In the genomic region with DNA sequence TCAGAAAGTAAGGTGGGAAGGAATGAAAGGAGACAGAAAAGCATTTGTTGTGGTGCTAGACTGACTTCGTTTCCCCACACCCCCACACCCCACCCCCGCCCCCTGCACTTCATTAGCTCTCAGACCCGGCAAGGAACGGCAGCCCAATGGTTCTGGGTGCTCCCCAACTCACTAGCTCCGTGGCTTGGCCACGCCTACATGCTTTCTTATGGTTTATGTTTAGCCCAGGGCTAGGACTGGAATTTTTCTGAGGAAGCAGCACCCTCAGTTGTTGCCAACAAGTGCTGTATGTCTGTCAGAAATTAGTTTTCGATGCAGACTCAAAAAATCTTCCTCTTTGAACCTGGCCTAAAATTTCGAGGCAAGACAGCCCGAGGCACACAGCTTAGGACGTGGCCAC, we compare ENCODE assay signal across 27 mouse cellular contexts. TPM values are rescaled to one million over a fixed set of nuclear protein-coding genes. Genes with fewer than 3 reads are reported as not detected.
DNase-seq lines count a peak whose midpoint lies in the region; ATAC-seq and TF ChIP-seq lines count a peak whose summit lies in the region.
"Had no signal": no experiment of that assay in that cellular context is flagged by ENCODE, and none has a peak within 500 bp of the region (broad histone marks: within the 10 kb centered on the region; RNA-seq: fewer than 3 reads in every experiment).

No protein-coding gene starts in this region.

- H3K4me1 ChIP-seq in stomach, postnatal 0 days (replicated peaks; ENCODE audit: control insufficient read depth, insufficient read depth) = no peaks in the 10 kb centered on the region
- H3K4me1 ChIP-seq: midbrain, embryonic 15.5 days; neural tube, embryonic 15.5 days had no signal

- H3K9ac ChIP-seq in stomach, postnatal 0 days (ENCODE audit: low read length) = no peak overlapping the region
- H3K9ac ChIP-seq: forebrain, embryonic 15.5 days; hindbrain, embryonic 15.5 days; intestine, embryonic 15.5 days; limb, embryonic 12.5 days; liver, embryonic 12.5 days; midbrain, embryonic 15.5 days; neural tube, embryonic 15.5 days; stomach, embryonic 15.5 days had no signal

- no peak for TF ChIP-seq EP300 in stomach, postnatal 0 days (optimal IDR thresholded peaks at IDR 0.05)

- H3K27ac ChIP-seq in layer of hippocampus, adult 2 months = peak overlapping the region; percentile 79
- H3K27ac ChIP-seq in stomach, postnatal 0 days (replicated peaks) = no peak overlapping the region
- H3K27ac ChIP-seq: forebrain, embryonic 15.5 days; heart, adult 2 months; hindbrain, embryonic 15.5 days; intestine, embryonic 15.5 days; limb, embryonic 12.5 days; liver, embryonic 12.5 days; midbrain, embryonic 15.5 days; neural tube, embryonic 15.5 days; stomach, embryonic 15.5 days had no signal

- ATAC-seq in stomach, postnatal 0 days (ENCODE audit: low FRiP score, low TSS enrichment) = no peak
- ATAC-seq: activated CD4-positive, CD25-positive, alpha-beta regulatory T cell, adult 4 months; forebrain, embryonic 15.5 days; intestine, embryonic 15.5 days; liver, embryonic 12.5 days; midbrain, embryonic 15.5 days; Patski had no signal

- H3K9me3 ChIP-seq in stomach, postnatal 0 days (ENCODE audit: control insufficient read depth, low read length) = no peaks in the 10 kb centered on the region
- H3K9me3 ChIP-seq: forebrain, embryonic 15.5 days; hindbrain, embryonic 15.5 days; intestine, embryonic 15.5 days; liver, embryonic 12.5 days; midbrain, embryonic 15.5 days; neural tube, embryonic 15.5 days; stomach, embryonic 15.5 days had no signal

- no peaks in the 10 kb centered on the region for H3K27me3 ChIP-seq in stomach, postnatal 0 days (ENCODE audit: control insufficient read depth, insufficient read depth, low read length)
- H3K27me3 ChIP-seq: forebrain, embryonic 15.5 days; hindbrain, embryonic 15.5 days; intestine, embryonic 15.5 days; limb, embryonic 12.5 days; liver, embryonic 12.5 days; midbrain, embryonic 15.5 days; neural tube, embryonic 15.5 days; Patski; stomach, embryonic 15.5 days had no signal

- no peak overlapping the region for H3K4me2 ChIP-seq in stomach, postnatal 0 days (replicated peaks; ENCODE audit: low read depth)
- H3K4me2 ChIP-seq: forebrain, embryonic 15.5 days; hindbrain, embryonic 15.5 days; intestine, embryonic 15.5 days; limb, embryonic 12.5 days; liver, embryonic 12.5 days; midbrain, embryonic 15.5 days; neural tube, embryonic 15.5 days; stomach, embryonic 15.5 days had no signal

- 33% methylated on average over 10 of the region's 10 CpGs for WGBS in stomach, postnatal 0 days

- no peak for DNase-seq in layer of hippocampus, adult 2 months (ENCODE audit: low spot score in 2 of 2)
- DNase-seq in layer of hippocampus, postnatal 14 days (ENCODE audit: low spot score in 2 of 2) = no peak
- DNase-seq in right cerebral cortex, adult 18-20 months = peak; percentile 44
- no peak for DNase-seq in right cerebral cortex, postnatal 14 days
- DNase-seq in kidney, adult 9 months = peak; percentile 62
- DNase-seq in stomach, postnatal 0 days (ENCODE audit: low spot score) = peak; percentile 16
- DNase-seq in retina, postnatal 1 day = no peak
- DNase-seq in frontal cortex, adult 2 months (ENCODE audit: extremely low spot score in 1 of 2, low spot score in 1 of 2) = no peak
- DNase-seq: adrenal gland, postnatal 25 days; heart, postnatal 4 days; lung, postnatal 36 days; thymus, adult 2 months had no signal

- no peaks in the 10 kb centered on the region for H3K36me3 ChIP-seq in stomach, postnatal 0 days (ENCODE audit: control insufficient read depth, insufficient read depth, low read length)
- H3K36me3 ChIP-seq: forebrain, embryonic 15.5 days; hindbrain, embryonic 15.5 days; intestine, embryonic 15.5 days; limb, embryonic 12.5 days; liver, embryonic 12.5 days; midbrain, embryonic 15.5 days; neural tube, embryonic 15.5 days; stomach, embryonic 15.5 days had no signal

- no peak for TF ChIP-seq CTCF in layer of hippocampus, adult 2 months (conservative IDR thresholded peaks at IDR 0.05)
- TF ChIP-seq CTCF in stomach, postnatal 0 days (IDR thresholded peaks at IDR 0.05; ENCODE audit: low read depth) = no peak

- H3K4me3 ChIP-seq in layer of hippocampus, adult 2 months = no peak overlapping the region
- H3K4me3 ChIP-seq in stomach, postnatal 0 days (ENCODE audit: low read depth, low read length) = no peak overlapping the region
- H3K4me3 ChIP-seq: forebrain, embryonic 15.5 days; heart, adult 2 months; hindbrain, embryonic 15.5 days; intestine, embryonic 15.5 days; limb, embryonic 12.5 days; liver, embryonic 12.5 days; midbrain, embryonic 15.5 days; neural tube, embryonic 15.5 days; stomach, embryonic 15.5 days had no signal

RNA-seq across cellular contexts. Expression of gene Tekt1, which starts 13.7 kb away (rescaled TPM):
- 1 to 10 TPM; 2.0 to 3.3 TPM for total RNA-seq in layer of hippocampus, adult 2 months (2021)
- total RNA-seq in layer of hippocampus, postnatal 14 days (2021) = 1 to 10 TPM; 2.6 to 5.0 TPM
- 0.13 TPM in 1 of 2 replicates, not detected in the other for polyA plus RNA-seq in stomach, postnatal 0 days (2015; fragmentation: Nextera tagmentation; extraction: Ambion mirVana)
- 1.9 and 2.1 TPM in 2 replicates for polyA plus RNA-seq in frontal cortex, adult 2 months (2012; rRNA removed)
- total RNA-seq: heart, adult 2 months; megakaryocyte-erythroid progenitor cell, adult 5-6 weeks had no signal
- polyA plus RNA-seq: activated CD4-positive, CD25-positive, alpha-beta regulatory T cell, adult 4 months; Patski had no signal

RNA-seq across cellular contexts. Expression of gene Fbxo39, which starts 34.3 kb away (rescaled TPM):
- not detected for total RNA-seq in layer of hippocampus, adult 2 months (2021)
- not detected for total RNA-seq in layer of hippocampus, postnatal 14 days (2021)
- polyA plus RNA-seq in stomach, postnatal 0 days (2015; fragmentation: Nextera tagmentation; extraction: Ambion mirVana) = not detected in 2 replicates
- polyA plus RNA-seq in frontal cortex, adult 2 months (2012; rRNA removed) = 0.06 TPM in 1 of 2 replicates, not detected in the other
- total RNA-seq: gastrocnemius, adult 18-20 months; heart, adult 2 months; heart, postnatal 4 days; layer of hippocampus, adult 18-20 months; megakaryocyte-erythroid progenitor cell, adult 5-6 weeks had no signal
- polyA plus RNA-seq: forebrain, embryonic 15.5 days; heart, embryonic 14.5 days; hindbrain, embryonic 15.5 days; intestine, embryonic 15.5 days; limb, embryonic 12.5 days; liver, embryonic 12.5 days; midbrain, embryonic 15.5 days; neural tube, embryonic 15.5 days; Patski; stomach, embryonic 15.5 days had no signal

RNA-seq across cellular contexts. Expression of gene Xaf1, which starts 47.1 kb away (rescaled TPM):
- total RNA-seq in layer of hippocampus, adult 2 months (2021) = 1 to 10 TPM; 4.2 to 5.2 TPM
- 1 to 10 TPM; 2.4 to 2.9 TPM for total RNA-seq in layer of hippocampus, postnatal 14 days (2021)
- 22.6 and 23.3 TPM in 2 replicates for polyA plus RNA-seq in stomach, postnatal 0 days (2015; fragmentation: Nextera tagmentation; extraction: Ambion mirVana)
- 11.4 and 12.2 TPM in 2 replicates for polyA plus RNA-seq in frontal cortex, adult 2 months (2012; rRNA removed)

Comparison
In these comparisons a context has a peak if more than half of its experiments do, and no peak if none do; other contexts are left out.
1. DNase-seq: peak in right cerebral cortex, adult 18-20 months (single experiment), kidney, adult 9 months (single experiment) and stomach, postnatal 0 days (single experiment); none in layer of hippocampus, adult 2 months (0 of 2), layer of hippocampus, postnatal 14 days (0 of 2), right cerebral cortex, postnatal 14 days (single experiment), retina, postnatal 1 day (single experiment) and frontal cortex, adult 2 months (0 of 2).